Mouse (Mus musculus) heart, postnatal 4 days (tissue): ENCODE data around the gene Atp2a2. TPM values are rescaled to one million over a fixed set of nuclear protein-coding genes. Genes with fewer than 3 reads are reported as not detected.

Experiments
- total RNA-seq, 2 experiments: library from RNA; stranded (reverse); gene quantifications; 2 replicates each; pipeline ENCODE4 v1.2.3; 2021

Atp2a2 gene
- total RNA-seq, 2 experiments from 2014 or later, result 5,023 to 5,799 TPM

Other genes starting within 250 kb of the Atp2a2 start
- gene Tctn1, start 237.8 kb downstream of the Atp2a2 start, total RNA-seq, result 1 to 10 TPM; 6.0 to 6.1 TPM
- 10 to 100 TPM; 44.0 to 47.2 TPM for gene Pptc7, start 217.9 kb downstream of the Atp2a2 start, total RNA-seq
- 1 to 10 TPM; 1.7 to 2.8 TPM for gene Rad9b, start 148.0 kb downstream of the Atp2a2 start, total RNA-seq
- gene Vps29, start 147.9 kb downstream of the Atp2a2 start, total RNA-seq, result 100 to 1,000 TPM; 120 to 132 TPM
- 10 to 100 TPM; 20.5 to 21.5 TPM for gene Gpn3, start 130.3 kb downstream of the Atp2a2 start, total RNA-seq
- 10 to 100 TPM; 21.9 to 24.1 TPM for gene Fam216a, start 129.9 kb downstream of the Atp2a2 start, total RNA-seq
- 100 to 1,000 TPM; 138 to 141 TPM for gene Arpc3, start 110.3 kb downstream of the Atp2a2 start, total RNA-seq
- gene Anapc7, start 80.5 kb downstream of the Atp2a2 start, total RNA-seq, result 10 to 100 TPM; 47.0 to 48.7 TPM
- 10 to 100 TPM; 37.2 to 45.3 TPM for gene Ift81, start 112.3 kb upstream of the Atp2a2 start, total RNA-seq
- gene P2rx7, start 141.7 kb upstream of the Atp2a2 start, total RNA-seq, result 1 to 10 TPM; 3.1 to 3.5 TPM
- gene P2rx4, start 205.3 kb upstream of the Atp2a2 start, total RNA-seq, result 10 to 100 TPM; 17.9 to 19.0 TPM